Mouse (Mus musculus) MEL (cell line): Measurements from ENCODE around the gene Cys1. TPM values are rescaled to one million over a fixed set of nuclear protein-coding genes. Genes with fewer than 3 reads are reported as not detected.

Source experiments
- DNase-seq: peaks from one replicate; pipeline ENCODE4 v3.0.0; 2011; ENCODE audit warnings: low read depth, low spot score
- H3K27ac ChIP-seq: 2 replicates; pipeline ENCODE4 v1.5.1; 2012; ENCODE audit warnings: low read depth, mild to moderate bottlenecking, control low read depth, low read length, moderate library complexity; ENCODE audit not compliant: control insufficient read depth
- H3K27me3 ChIP-seq, 2 experiments: fragments of 150-350 bp in 1 of 2; sonication (generic) in 1 of 2; 2 replicates each; pipeline ENCODE4 v1.6.1; 2012; ENCODE audit warnings: low read length in 2 of 2, mild to moderate bottlenecking in 2 of 2, improper control_type of control experiment in 1 of 2, moderate library complexity in 1 of 2; ENCODE audit not compliant: insufficient read depth in 2 of 2, control insufficient read depth in 1 of 2
- H3K36me3 ChIP-seq, 2 experiments: 2 replicates each; pipeline ENCODE4 v1.6.1; 2012 to 2014; ENCODE audit warnings: low read length in 2 of 2, improper control_type of control experiment in 1 of 2, inconsistent platforms in 1 of 2, mild to moderate bottlenecking in 1 of 2; ENCODE audit not compliant: insufficient read depth in 2 of 2, control insufficient read depth in 1 of 2
- H3K4me1 ChIP-seq, 2 experiments: fragments of 150-350 bp in 1 of 2; sonication (generic) in 1 of 2; 2 replicates each; pipeline ENCODE4 v1.6.1; 2012; ENCODE audit warnings: low read length in 2 of 2, improper control_type of control experiment in 1 of 2, mild to moderate bottlenecking in 1 of 2; ENCODE audit not compliant: insufficient read depth in 2 of 2, control insufficient read depth in 1 of 2
- H3K4me3 ChIP-seq, 2 experiments: fragments of 150-350 bp in 1 of 2; sonication (generic) in 1 of 2; 2 replicates each; pipeline ENCODE4 v1.5.1; 2012; ENCODE audit warnings: low read depth in 2 of 2, low read length in 2 of 2, mild to moderate bottlenecking in 2 of 2, moderate library complexity in 2 of 2, control low read depth in 1 of 2, improper control_type of control experiment in 1 of 2; ENCODE audit not compliant: control insufficient read depth in 1 of 2, insufficient read depth in 1 of 2
- H3K79me2 ChIP-seq: 2 replicates; pipeline ENCODE4 v1.6.1; 2012; ENCODE audit warnings: mild to moderate bottlenecking, low read length, moderate library complexity; ENCODE audit not compliant: control insufficient read depth, poor library complexity, insufficient read depth
- H3K9ac ChIP-seq: 2 replicates; pipeline ENCODE4 v1.6.1; 2012; ENCODE audit warnings: low read depth, mild to moderate bottlenecking, control low read depth, low read length, moderate library complexity; ENCODE audit not compliant: control insufficient read depth, poor library complexity, severe bottlenecking
- H3K9me3 ChIP-seq: fragments of 150-350 bp; sonication (generic); replicated peaks from 2 replicates; pipeline ENCODE4 v1.6.1; 2012; ENCODE audit warnings: mild to moderate bottlenecking, low read length, improper control_type of control experiment, moderate library complexity; ENCODE audit not compliant: insufficient read depth
- CHD1 ChIP-seq: IDR thresholded peaks from 2 replicates; pipeline ENCODE4 v1.6.1; 2012; ENCODE audit warnings: low read depth, mild to moderate bottlenecking, inconsistent platforms, low read length, improper control_type of control experiment
- CTCF ChIP-seq, 3 experiments: IDR thresholded peaks in 2 of 3; conservative IDR thresholded peaks in 1 of 3; 2 replicates each; pipeline ENCODE4 v1.5.1; 2011 to 2012; ENCODE audit warnings: low read length in 3 of 3, low read depth in 2 of 3, mild to moderate bottlenecking in 2 of 3, improper control_type of control experiment in 1 of 3, inconsistent platforms in 1 of 3, mixed read lengths in 1 of 3, moderate library complexity in 1 of 3; ENCODE audit not compliant: control insufficient read depth in 1 of 3, insufficient read depth in 1 of 3, poor library complexity in 1 of 3, severe bottlenecking in 1 of 3
- E2F4 ChIP-seq: IDR thresholded peaks from 2 replicates; pipeline ENCODE4 v1.6.1; 2011; ENCODE audit warnings: low read depth, low read length, improper control_type of control experiment, borderline replicate concordance
- ELF1 ChIP-seq: IDR thresholded peaks from 2 replicates; pipeline ENCODE4 v1.6.1; 2014; ENCODE audit warnings: low read depth, mild to moderate bottlenecking, inconsistent platforms, low read length, improper control_type of control experiment, moderate library complexity
- EP300 ChIP-seq, 2 experiments: IDR thresholded peaks; 2 replicates each; pipeline ENCODE4 v1.6.1; 2011; ENCODE audit warnings: improper control_type of control experiment in 2 of 2, low read length in 2 of 2, low read depth in 1 of 2, mild to moderate bottlenecking in 1 of 2
- ETS1 ChIP-seq: IDR thresholded peaks from 2 replicates; pipeline ENCODE4 v1.6.1; 2012; ENCODE audit warnings: low read depth, mild to moderate bottlenecking, inconsistent platforms, low read length, improper control_type of control experiment, moderate library complexity
- GABPA ChIP-seq: IDR thresholded peaks from 2 replicates; pipeline ENCODE4 v1.6.1; 2012; ENCODE audit warnings: low read depth, mild to moderate bottlenecking, inconsistent platforms, low read length, improper control_type of control experiment, moderate library complexity
- GATA1 ChIP-seq: IDR thresholded peaks from 2 replicates; pipeline ENCODE4 v1.6.1; 2011; ENCODE audit warnings: low read depth, low read length, improper control_type of control experiment
- HCFC1 ChIP-seq: IDR thresholded peaks from 2 replicates; pipeline ENCODE4 v1.6.1; 2012; ENCODE audit warnings: low read depth, mild to moderate bottlenecking, inconsistent platforms, low read length, improper control_type of control experiment, moderate library complexity
- JUND ChIP-seq: IDR thresholded peaks from 2 replicates; pipeline ENCODE4 v1.6.1; 2011; ENCODE audit warnings: low read depth, mild to moderate bottlenecking, improper control_type of control experiment, low read length
- KAT2A ChIP-seq: conservative IDR thresholded peaks from 2 replicates; pipeline ENCODE4 v1.6.1; 2012; ENCODE audit warnings: low read depth, low read length, improper control_type of control experiment, inconsistent platforms
- MAZ ChIP-seq: IDR thresholded peaks from 2 replicates; pipeline ENCODE4 v1.6.1; 2012; ENCODE audit warnings: low read depth, mild to moderate bottlenecking, inconsistent platforms, low read length, improper control_type of control experiment
- MXI1 ChIP-seq: IDR thresholded peaks from 2 replicates; pipeline ENCODE4 v1.6.1; 2011; ENCODE audit warnings: mild to moderate bottlenecking, low read depth, low read length, improper control_type of control experiment
- MYB ChIP-seq: IDR thresholded peaks from 2 replicates; pipeline ENCODE4 v1.6.1; 2011; ENCODE audit warnings: mild to moderate bottlenecking, low read depth, low read length, improper control_type of control experiment
- MYC ChIP-seq: IDR thresholded peaks from 2 replicates; pipeline ENCODE4 v1.6.1; 2011; ENCODE audit warnings: low read depth, mild to moderate bottlenecking, low read length, improper control_type of control experiment, moderate library complexity
- NELFE ChIP-seq: IDR thresholded peaks from 2 replicates; pipeline ENCODE4 v1.6.1; 2011; ENCODE audit warnings: low read depth, low read length, improper control_type of control experiment
- NRF1 ChIP-seq: IDR thresholded peaks from 2 replicates; pipeline ENCODE4 v1.6.1; 2014; ENCODE audit warnings: low read depth, mild to moderate bottlenecking, inconsistent platforms, low read length, improper control_type of control experiment, moderate library complexity; ENCODE audit not compliant: poor library complexity, insufficient read depth, severe bottlenecking
- POLR2A ChIP-seq, 2 experiments: IDR thresholded peaks; 2 replicates each; pipeline ENCODE4 v1.6.1; 2011 to 2012; ENCODE audit warnings: low read length in 2 of 2, mild to moderate bottlenecking in 2 of 2, control low read depth in 1 of 2, improper control_type of control experiment in 1 of 2, low read depth in 1 of 2, moderate library complexity in 1 of 2; ENCODE audit not compliant: control insufficient read depth in 1 of 2, insufficient read depth in 1 of 2, poor library complexity in 1 of 2
- POLR2AphosphoS2 ChIP-seq: IDR thresholded peaks from 2 replicates; pipeline ENCODE4 v1.6.1; 2011; ENCODE audit warnings: low read length, improper control_type of control experiment
- RCOR1 ChIP-seq: IDR thresholded peaks from 2 replicates; pipeline ENCODE4 v1.6.1; 2012; ENCODE audit warnings: low read depth, mild to moderate bottlenecking, inconsistent platforms, low read length, improper control_type of control experiment
- SMC3 ChIP-seq: IDR thresholded peaks from 2 replicates; pipeline ENCODE4 v1.6.1; 2011; ENCODE audit warnings: low read depth, low read length, improper control_type of control experiment
- TAL1 ChIP-seq: IDR thresholded peaks from 2 replicates; pipeline ENCODE4 v1.6.1; 2012; ENCODE audit warnings: mild to moderate bottlenecking, inconsistent platforms, low read length, moderate library complexity, mixed read lengths
- TCF12 ChIP-seq: IDR thresholded peaks from 2 replicates; pipeline ENCODE4 v1.6.1; 2014; ENCODE audit warnings: low read depth, mild to moderate bottlenecking, inconsistent platforms, low read length, improper control_type of control experiment, moderate library complexity
- UBTF ChIP-seq: IDR thresholded peaks from 2 replicates; pipeline ENCODE4 v1.6.1; 2012; ENCODE audit warnings: low read depth, mild to moderate bottlenecking, inconsistent platforms, low read length, improper control_type of control experiment, moderate library complexity, borderline replicate concordance; ENCODE audit not compliant: insufficient read depth
- USF1 ChIP-seq: IDR thresholded peaks from 2 replicates; pipeline ENCODE4 v1.6.1; 2014; ENCODE audit warnings: low read depth, mild to moderate bottlenecking, inconsistent platforms, low read length, improper control_type of control experiment, moderate library complexity
- ZKSCAN1 ChIP-seq: IDR thresholded peaks from 2 replicates; pipeline ENCODE4 v1.6.1; 2012; ENCODE audit warnings: low read depth, mild to moderate bottlenecking, inconsistent platforms, low read length, improper control_type of control experiment, moderate library complexity
- ZNF384 ChIP-seq: IDR thresholded peaks from 2 replicates; pipeline ENCODE4 v1.6.1; 2012; ENCODE audit warnings: low read depth, mild to moderate bottlenecking, inconsistent platforms, low read length, improper control_type of control experiment
- polyA plus RNA-seq, 2 experiments: library from polyadenylated mRNA; stranded (reverse) in 1 of 2; unstranded in 1 of 2; fragments of >175 nt in 1 of 2; fragments of >200 nt in 1 of 2; gene quantifications; 2 replicates each; pipeline versions ENCODE4 v1.2.1 to v1.2.4; 2012; ENCODE audit warnings: low replicate concordance in 2 of 2, low read depth in 1 of 2; ENCODE audit not compliant: insufficient read length in 2 of 2, insufficient read depth in 1 of 2, missing spikeins in 1 of 2
- total RNA-seq: library from RNA; depleted of rRNA; stranded (reverse); fragments of 300-350 nt; gene quantifications from 2 replicates; pipeline ENCODE4 v1.2.3, GENCODE M21; 2012

Cys1 gene
- total and polyA plus RNA-seq, 3 experiments = not detected

DNA sequence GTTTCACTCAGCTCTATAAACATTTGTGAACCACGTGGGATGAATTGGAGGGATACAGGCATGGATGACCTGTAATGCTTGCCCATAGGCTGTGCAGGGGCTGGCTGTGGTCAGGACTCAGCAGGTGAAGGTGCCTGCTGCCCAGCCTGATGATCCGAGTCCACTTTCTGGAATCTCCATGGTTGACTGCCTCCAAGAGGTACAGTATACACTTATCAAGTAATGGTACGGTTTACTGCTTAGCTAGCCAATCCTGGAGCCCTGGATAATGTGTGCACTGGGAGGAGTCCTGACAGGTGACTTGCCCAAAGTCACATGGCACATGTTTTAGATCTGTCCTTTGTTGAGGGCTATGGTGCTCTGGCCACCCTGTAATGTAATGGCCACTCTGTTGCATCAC lies 8.7 kb upstream of the Cys1 start:
- no peak overlapping the region for H3K27ac ChIP-seq

DNA sequence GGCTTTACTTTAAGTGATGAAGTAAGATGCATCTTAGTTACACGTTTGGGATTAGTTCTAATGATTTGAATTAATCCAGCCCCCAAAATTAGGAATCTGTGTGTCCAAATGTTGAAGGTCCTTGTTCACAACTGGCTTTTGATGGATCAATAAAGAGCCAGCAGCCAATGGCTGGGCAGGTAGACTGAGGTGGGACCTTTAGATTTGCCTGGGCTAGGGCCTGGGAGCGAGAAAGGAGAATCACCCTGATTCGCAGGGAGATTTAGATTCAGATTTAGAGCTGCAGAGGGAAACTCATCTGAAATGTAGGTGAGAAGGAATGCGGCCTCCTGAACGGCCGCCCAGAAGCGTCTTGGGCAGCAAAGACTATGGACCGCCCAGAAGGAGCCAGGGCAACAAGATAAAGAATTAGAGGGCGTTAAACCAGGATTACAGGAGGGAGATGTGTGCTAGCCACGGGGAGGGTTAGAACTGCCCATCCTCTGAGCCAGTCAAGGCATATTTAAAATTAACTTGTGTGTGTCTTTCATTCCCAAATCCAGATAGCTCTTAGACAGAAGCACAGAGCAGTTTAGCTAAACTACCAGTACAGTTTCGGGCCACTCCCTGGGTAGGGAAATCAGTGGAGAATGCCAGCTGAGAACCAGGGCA lies 5.2 kb upstream of the Cys1 start:
- no peak for DNase-seq
- Histone ChIP-seq H3K9ac (no peak overlapping the region), H3K27ac (no peak overlapping the region), H3K79me2 (no peaks in the 10 kb centered on the region), H3K4me1 (no peaks in the 10 kb centered on the region), H3K4me3 (no peak overlapping the region), H3K36me3 (no peaks in the 10 kb centered on the region)
- TF ChIP-seq SMC3 (no peak), KAT2A (no peak), POLR2AphosphoS2 (no peak), ZNF384 (no peak), TAL1 (no peak), NRF1 (no peak), ZKSCAN1 (no peak), MYC (no peak), USF1 (no peak), TCF12 (no peak), CTCF (IDR thresholded peaks at IDR 0.05 in 2 of 3, conservative IDR thresholded peaks at IDR 0.05 in 1 of 3; ENCODE audit: control insufficient read depth in 1 of 3, insufficient read depth in 1 of 3, low read depth in 2 of 3, low read length in 3 of 3, poor library complexity in 1 of 3, severe bottlenecking in 1 of 3) (no peak), HCFC1 (no peak), POLR2A (IDR thresholded peaks at IDR 0.05; ENCODE audit: control insufficient read depth in 1 of 2, insufficient read depth in 1 of 2, low read depth in 1 of 2, low read length in 2 of 2, poor library complexity in 1 of 2) (no peak), ETS1 (no peak), ELF1 (no peak), MXI1 (no peak), E2F4 (no peak), CHD1 (no peak)
- TF ChIP-seq, all 39 proteins: peak for 0
- Histone ChIP-seq H3K9me3 (no peaks in the 10 kb centered on the region), H3K27me3 (peaks cover 0 to 2% of the 10 kb centered on the region in 2 experiments; a peak in 2 of 4 replicates)

More for the DNA sequence above, 8.7 kb upstream of the Cys1 start:
- TF ChIP-seq NELFE (no peak), MYB (no peak), EP300 (IDR thresholded peaks at IDR 0.05; ENCODE audit: low read depth in 1 of 2, low read length in 2 of 2) (no peak), KAT2A (no peak), CHD1 (no peak), ZKSCAN1 (no peak), RCOR1 (no peak), MAZ (no peak), UBTF (no peak), TAL1 (no peak), GABPA (no peak), ELF1 (no peak), TCF12 (no peak), JUND (no peak), GATA1 (no peak), MXI1 (no peak), MYC (no peak)
- Histone ChIP-seq H3K79me2 (no peaks in the 10 kb centered on the region), H3K27me3 (peaks cover 0 to 2% of the 10 kb centered on the region in 2 experiments; a peak in 2 of 4 replicates), H3K4me1 (no peaks in the 10 kb centered on the region), H3K4me3 (no peak overlapping the region), H3K9ac (no peak overlapping the region), H3K36me3 (no peaks in the 10 kb centered on the region), H3K9me3 (no peaks in the 10 kb centered on the region)
- DNase-seq = no peak
